Mouse (Mus musculus): ENCODE results near the gene Olfr211. TPM values are rescaled to one million over a fixed set of nuclear protein-coding genes. Genes with fewer than 3 reads are reported as not detected.

Olfr211 gene
- polyA plus RNA-seq, 1 experiment from 2014 or later = not detected

Other genes starting within 250 kb of the Olfr211 start
- 7.0 and 9.2 TPM in 2 replicates for gene Zfand4, start 224.9 kb upstream of the Olfr211 start, polyA plus RNA-seq (2015; fragmentation: Nextera tagmentation; extraction: Ambion mirVana)
- gene March8, start 151.1 kb upstream of the Olfr211 start, polyA plus RNA-seq (2015; fragmentation: Nextera tagmentation; extraction: Ambion mirVana) = 5.7 and 6.6 TPM in 2 replicates
- 0.81 and 1.2 TPM in 2 replicates for gene Alox5, start 27.9 kb upstream of the Olfr211 start, polyA plus RNA-seq (2015; fragmentation: Nextera tagmentation; extraction: Ambion mirVana)
- gene Olfr212, start 17.4 kb downstream of the Olfr211 start, polyA plus RNA-seq (2015; fragmentation: Nextera tagmentation; extraction: Ambion mirVana) = not detected in 2 replicates
- not detected in 2 replicates for gene Olfr213, start 49.4 kb downstream of the Olfr211 start, polyA plus RNA-seq (2015; fragmentation: Nextera tagmentation; extraction: Ambion mirVana)
- gene Gm5580, start 62.0 kb downstream of the Olfr211 start, polyA plus RNA-seq (2015; fragmentation: Nextera tagmentation; extraction: Ambion mirVana) = 0.52 and 1.0 TPM in 2 replicates
- not detected in 2 replicates for gene Olfr214, start 65.1 kb downstream of the Olfr211 start, polyA plus RNA-seq (2015; fragmentation: Nextera tagmentation; extraction: Ambion mirVana)
- not detected in 2 replicates for gene Olfr215, start 95.1 kb downstream of the Olfr211 start, polyA plus RNA-seq (2015; fragmentation: Nextera tagmentation; extraction: Ambion mirVana)
- 160 and 169 TPM in 2 replicates for gene Zfp422, start 139.9 kb downstream of the Olfr211 start, polyA plus RNA-seq (2015; fragmentation: Nextera tagmentation; extraction: Ambion mirVana)
- 10.3 and 10.5 TPM in 2 replicates for gene Depp1, start 161.5 kb downstream of the Olfr211 start, polyA plus RNA-seq (2015; fragmentation: Nextera tagmentation; extraction: Ambion mirVana)
- gene Rassf4, start 184.9 kb downstream of the Olfr211 start, polyA plus RNA-seq (2015; fragmentation: Nextera tagmentation; extraction: Ambion mirVana) = 6.6 and 7.1 TPM in 2 replicates
- 0.04 TPM in 2 replicates for gene Tmem72, start 227.8 kb downstream of the Olfr211 start, polyA plus RNA-seq (2015; fragmentation: Nextera tagmentation; extraction: Ambion mirVana)

Data from thymus, postnatal 0 days (tissue).